Mouse (Mus musculus) adrenal gland, postnatal 14 days (tissue): ENCODE measurements around the gene Arhgdia. TPM values are rescaled to one million over a fixed set of nuclear protein-coding genes. Genes with fewer than 3 reads are reported as not detected.
A peak's percentile ranks its signal among the peaks of the same experiment; 100 is the strongest.
"Not testable (repeated sequence)": the region's sequence is repeated elsewhere in the genome, so short reads cannot be mapped to it uniquely, and the experiment has no call there.

Source experiments
- DNase-seq: peaks from one replicate; pipeline ENCODE4 v3.0.0; 2021; ENCODE audit warnings: mixed read lengths
- total RNA-seq: library from RNA; stranded (reverse); gene quantifications from 2 replicates; pipeline ENCODE4 v1.2.3, GENCODE M21; 2021

Arhgdia gene
- total RNA-seq, 1 experiment from 2014 or later = 268 TPM

DNA sequence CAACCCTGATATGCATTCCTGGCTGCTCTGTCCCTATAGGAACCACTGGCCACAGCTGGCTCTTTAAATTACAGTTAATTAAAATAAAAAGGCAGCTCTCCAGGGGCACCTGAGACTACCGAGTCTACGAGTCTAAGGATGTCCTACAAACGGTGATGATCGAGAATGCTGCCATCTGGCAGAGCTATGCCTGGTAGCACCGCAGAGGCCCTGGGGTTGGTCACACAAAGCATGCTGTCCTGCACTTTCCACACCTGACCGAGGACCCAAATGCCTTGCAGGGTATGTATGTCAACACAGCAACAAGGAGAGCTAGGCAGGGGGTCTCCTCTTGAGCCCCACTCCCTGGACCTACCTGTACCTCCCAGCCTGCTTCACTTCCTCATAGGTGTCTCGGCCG is 32.6 kb upstream of the Arhgdia start:
- no peak for DNase-seq

DNA sequence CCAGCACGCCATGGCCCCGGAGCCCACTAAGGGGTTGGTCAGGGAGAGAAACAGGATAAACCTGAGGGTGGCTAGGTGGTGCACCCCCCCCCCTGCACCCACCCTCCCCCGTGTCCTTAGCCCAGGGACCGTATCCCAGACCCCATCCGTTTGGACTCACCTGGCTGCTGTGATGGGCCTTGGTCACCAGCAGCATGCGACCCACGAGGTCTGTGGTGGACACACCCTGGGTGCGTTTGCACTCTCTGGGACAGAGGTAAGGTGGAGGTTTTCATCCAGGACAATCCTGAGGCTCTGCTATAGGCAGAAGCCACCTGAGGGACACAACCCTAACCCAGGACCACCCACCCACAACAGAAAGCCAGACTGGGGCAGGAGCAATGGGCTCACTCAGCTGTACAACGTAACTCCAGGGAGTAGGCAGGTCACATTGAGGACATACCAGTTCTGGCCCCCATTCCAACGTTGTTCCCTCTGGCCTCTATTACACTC is 32.1 kb upstream of the Arhgdia start:
- no peak for DNase-seq

DNA sequence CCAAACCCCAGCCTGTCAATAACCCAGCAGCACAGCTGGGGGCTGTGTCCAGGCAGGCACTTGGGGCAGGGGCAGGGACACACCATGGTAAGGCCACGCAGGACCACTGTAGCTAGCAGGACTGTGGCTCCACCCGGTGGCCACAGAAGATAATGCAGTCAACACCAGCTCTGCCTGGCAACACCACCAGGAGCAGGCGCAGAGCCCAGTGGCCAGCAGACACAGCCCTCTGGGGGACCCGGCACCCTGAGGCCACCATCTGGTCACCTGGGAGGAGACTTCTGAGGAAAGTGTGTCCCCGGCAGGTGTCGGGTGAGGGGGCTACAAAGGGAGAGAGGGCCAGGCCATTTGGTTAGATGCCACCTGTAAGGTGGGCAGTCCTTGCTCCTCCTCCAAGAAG is 31.3 kb upstream of the Arhgdia start:
- peak; percentile 89 for DNase-seq

DNA sequence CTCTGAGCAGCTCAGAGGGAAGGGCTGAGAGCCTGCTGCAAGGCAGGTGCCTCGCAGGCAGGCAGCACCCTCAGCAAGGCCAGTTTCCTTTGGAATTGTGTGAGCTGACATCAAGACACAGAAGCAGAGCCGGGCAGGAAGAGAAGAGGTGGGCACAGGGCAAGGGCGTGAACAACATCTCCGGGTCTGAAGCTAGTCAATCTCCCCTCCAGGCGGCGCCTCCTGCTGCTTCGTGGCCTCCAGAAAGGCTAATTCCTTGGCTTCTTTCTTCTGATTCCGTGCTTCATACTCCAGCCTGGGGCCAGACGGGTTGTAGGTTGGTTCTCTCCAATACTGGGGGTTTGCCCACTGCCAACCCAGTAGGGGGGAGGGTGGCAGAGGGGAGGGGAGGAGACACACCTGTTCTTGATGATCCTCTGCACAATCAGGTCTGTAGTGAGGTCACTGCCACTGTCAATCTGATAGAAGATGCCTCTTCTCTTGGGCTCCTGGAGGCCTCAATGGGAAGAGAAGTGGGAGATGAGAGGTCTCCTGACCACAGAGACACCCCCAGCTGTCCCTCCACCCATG is 29.1 kb upstream of the Arhgdia start:
- no peak for DNase-seq

DNA sequence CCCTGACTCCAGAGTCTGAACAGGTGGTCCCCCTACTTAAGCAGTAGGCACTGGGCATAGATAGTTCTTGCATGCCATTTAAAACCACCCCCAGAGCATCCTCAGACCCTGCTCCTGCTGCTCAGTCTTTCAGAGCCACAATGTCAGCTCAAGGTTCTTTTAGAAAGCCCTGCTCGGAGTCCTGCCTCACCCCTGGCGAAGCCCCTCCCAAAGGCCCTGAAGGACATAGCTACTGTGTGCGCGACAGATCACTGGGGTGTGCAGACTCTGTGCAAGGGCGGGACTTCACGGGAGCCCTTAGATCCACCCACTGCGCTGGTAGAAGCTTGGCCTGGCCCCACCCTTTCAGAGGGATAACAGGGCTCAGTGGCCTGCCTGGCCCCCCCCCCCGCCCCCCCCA is 27.8 kb upstream of the Arhgdia start:
- DNase-seq = peak; percentile 74

DNA sequence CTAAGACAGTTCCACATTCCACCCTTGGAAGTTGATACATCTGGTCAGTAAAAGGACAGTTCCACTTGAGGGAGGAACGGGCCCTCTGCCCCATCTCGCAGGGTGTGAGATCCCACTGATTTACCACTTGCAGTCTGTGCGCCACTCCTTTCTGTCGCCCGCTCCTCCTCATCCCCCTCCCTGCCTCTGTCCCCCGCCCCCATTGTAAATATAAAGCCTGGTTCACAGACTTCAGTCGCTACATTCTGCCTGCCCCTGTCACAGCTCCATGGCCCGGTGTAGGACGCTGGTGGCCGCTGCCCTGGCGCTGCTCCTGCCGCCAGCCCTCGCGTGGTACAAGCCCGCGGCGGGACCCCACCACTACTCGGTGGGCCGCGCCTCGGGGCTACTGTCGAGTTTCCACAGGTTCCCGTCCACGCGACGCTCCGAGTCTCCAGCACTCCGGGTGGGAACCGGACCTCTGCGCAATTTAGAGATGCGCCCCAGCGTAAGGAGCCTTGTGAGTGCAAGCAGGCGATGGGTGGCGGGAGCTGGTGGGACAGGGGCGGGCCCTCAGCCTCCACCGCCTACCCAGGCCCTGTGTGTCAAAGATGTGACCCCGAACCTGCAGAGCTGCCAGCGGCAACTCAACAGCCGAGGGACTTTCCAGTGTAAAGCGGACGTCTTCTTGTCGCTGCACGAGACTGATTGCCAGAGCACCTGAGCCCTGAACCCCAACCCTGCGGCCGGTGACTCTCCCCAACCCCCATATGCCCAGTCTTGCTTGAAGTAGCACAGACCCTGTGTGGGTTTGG is 27.0 kb upstream of the Arhgdia start, which contains the start of gene Npb:
Gene Npb, plus strand, starts transcription at position 237 of the 794 bp plus-strand sequence.
- peak; percentile 25 for DNase-seq

DNA sequence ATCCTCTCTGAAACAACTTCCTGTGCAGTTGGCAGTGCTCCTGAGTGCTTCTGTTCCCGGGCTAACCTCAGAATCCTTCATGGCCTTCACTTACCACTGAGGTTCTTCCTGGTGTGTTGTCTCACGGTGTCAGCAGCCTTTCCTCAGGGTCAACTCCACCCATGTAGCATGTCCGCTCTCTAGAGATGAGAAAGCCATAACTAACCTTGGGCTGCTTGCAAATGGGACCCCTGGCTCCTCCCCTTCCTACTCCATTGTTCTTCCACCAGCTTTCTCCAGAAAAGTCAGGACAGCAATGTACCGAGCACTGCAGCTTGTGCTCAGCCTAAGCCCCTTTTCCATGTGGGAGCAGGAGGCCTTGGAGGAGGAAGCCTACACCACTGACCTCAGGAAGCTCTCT is 25.3 kb upstream of the Arhgdia start:
- peak; percentile 47 for DNase-seq

DNA sequence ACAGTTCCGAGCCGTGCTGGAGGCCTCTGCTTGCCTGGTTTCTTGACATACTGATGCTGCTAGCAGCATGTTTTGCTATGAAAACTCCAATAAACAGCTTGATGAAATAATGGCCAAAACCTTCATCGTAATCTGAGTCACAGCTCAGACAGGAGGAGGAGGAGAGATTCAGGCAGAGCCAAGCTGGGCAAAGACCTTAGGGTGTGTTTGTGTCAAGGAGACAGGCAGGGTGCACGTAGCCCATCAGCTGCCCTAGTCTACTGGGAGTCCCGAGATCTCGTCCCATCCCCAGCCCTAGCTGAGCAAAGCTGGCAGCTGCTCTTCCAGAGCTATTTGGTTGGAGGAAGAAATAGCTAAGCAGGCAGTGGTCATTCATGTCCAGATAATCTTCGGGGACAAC is 24.2 kb upstream of the Arhgdia start:
- peak; percentile 52 for DNase-seq

DNA sequence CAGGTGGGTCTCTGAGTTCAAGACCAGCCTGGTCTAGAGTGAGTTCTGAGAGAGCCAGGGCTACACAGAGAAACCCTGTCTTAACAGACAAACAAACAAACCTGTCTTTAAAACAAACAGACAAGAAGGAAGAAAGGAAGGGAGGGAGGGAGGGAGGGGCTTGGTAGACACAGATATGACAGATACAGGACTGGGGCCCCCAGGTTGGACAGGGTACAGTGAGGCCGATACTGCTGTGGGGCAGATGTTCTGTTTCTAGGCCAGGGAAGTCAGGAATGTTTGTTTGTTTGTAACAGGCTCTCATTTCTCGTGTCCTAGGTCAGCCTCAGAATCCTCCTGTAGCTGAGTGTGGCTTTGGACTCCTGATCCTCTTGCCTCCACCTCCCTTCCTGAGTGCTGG is 22.1 kb upstream of the Arhgdia start:
- DNase-seq = no peak

DNA sequence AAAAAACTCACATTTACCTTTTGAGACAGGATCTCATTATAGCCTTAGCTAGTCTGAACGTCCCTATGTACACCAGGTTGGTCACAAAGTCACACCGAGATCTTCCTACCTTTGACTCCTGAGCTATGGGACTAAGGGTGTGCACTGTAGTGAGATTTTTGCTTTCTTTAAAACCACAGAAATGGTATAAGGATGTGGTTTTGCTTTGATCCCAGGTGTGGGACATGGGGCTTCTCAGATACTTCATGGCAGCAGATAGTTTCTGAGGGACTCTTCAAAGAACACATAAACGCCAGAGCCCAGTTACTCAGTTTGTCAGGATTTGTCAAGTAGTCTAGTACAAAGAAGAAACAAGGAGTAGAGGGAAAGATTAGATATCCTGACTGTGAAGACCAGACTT is 19.3 kb upstream of the Arhgdia start:
- no peak for DNase-seq

DNA sequence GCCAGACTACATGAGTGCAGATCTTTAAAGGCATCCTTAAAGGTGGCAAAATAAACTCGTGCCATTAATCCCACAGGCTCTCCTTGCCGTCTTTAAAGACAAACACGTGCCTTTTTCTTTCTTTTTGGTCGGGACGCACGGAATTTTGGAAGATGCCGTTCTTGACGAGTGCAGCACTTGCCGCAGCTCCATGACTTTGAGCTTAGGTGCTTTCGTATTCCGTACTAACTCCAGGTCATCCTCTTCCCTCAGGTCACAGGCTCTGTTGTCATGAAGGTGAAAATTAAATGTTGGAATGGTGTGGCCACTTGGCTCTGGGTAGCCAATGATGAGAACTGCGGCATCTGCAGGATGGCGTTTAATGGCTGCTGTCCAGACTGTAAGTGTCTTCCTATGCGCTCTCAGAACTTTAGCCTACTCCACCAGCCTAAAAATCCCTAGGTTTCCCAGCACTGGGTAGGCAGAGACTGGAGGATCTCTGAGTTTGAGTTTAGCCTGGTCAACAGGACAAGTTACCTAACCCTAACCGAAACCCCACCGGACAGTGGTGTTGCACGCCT is 17.6 kb upstream of the Arhgdia start:
- DNase-seq = no peak

DNA sequence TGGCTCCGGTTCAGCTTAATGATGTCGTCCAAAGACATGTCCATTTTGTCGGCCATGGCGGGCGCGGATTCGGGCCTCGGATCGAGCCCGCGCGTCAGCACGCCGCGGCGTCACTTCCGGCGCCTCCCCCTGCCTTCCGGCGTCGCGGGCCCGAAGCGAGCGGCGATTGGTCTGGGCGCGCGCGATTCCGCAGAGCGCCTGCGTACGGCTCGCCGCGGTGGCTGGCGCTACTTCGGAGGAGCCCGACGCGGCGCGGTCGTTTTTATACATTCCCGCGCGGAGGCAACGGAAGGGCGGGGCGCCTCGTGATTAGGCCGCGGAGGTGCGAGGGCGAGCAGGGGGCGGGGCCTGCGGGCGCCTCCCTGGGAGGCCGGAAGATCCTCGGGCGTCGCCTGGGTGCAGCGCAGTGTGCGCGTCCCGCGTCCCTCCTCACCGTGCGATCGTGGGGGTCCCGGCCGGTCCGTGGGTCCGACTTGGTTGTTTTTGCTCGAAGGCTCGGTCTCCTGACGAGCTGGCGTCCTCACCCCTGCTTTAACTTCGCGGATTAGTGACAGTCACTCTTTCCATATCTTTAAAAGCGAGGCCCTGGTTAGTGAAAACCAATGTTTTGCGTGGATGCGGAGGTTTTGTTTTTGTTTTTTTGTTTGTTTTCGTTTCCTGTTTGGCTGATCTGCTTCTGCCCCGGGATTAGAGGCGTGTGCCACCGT is 17.0 kb upstream of the Arhgdia start, which contains the start of the genes Alyref and Anapc11:
Gene Alyref, minus strand, starts transcription at position 83 of the 707 bp plus-strand sequence.
Gene Anapc11, plus strand, starts transcription at position 139 of the 707 bp plus-strand sequence.
- peak; percentile 97 for DNase-seq

DNA sequence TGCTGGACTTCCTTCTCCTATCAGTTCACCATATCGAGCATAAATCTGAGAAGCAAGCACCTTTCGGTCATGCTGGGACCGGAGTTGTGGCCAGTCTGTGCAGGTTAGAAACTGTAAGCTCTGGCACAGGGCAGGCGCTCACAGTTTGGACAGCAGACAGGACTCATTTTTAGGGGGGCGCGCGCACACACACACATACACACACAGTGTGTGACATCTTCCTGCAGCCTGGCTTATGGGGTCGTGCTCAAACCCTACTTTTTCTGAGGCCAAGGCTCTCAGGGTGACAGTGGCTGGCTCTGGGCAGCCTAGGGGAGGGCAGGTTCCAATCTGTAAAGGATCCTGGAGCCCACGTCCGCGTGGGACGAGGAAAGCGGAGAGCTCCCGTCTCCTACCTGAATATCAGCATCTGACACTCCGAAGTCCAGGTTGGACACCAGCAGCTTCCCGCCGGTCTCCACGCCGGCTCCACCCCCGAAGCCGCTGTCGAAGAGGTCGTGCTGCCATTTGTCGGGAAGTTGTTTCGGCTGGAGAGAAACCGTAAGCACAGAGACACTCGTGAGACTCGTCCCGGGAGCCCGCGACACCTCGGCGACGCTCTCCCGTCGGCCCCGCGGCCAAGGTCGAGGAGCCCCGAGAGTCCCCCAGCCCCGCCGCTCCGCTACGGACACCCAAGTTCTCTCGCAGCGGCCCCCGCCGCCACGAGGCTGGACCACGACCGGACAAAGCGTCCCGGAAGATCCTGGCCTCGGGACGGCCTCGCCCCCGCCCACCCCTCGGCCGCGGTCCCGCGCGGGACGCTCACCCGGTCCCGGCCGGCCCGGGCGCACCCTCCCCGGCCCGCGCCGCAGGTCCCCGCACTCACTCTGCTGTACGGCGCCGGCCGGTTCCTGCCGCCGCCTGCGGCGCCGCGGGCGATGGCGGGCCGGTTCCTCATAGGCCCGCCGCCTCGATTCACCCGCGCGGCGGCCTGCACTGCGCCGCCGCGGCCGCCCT is 16.1 kb upstream of the Arhgdia start:
- peak; percentile 53 for DNase-seq

DNA sequence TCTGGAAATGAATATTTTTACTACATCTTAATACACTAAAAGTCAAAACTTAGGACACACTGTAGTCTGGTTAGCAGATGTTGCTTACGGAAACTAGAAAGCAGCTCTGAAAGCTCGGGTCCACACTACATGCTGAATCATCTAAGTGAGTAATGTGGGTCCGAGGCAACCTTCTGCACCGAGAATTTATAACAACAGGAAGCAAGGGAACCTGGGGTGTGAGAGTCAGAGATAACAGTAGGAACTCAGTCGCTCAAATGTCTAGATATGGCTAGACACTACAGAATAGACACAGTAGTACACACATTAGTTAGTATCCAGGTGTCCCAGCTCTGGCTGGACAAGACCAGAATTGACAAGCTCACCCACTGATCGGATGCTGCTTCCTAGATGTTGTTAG is 7.1 kb upstream of the Arhgdia start:
- no peak for DNase-seq

DNA sequence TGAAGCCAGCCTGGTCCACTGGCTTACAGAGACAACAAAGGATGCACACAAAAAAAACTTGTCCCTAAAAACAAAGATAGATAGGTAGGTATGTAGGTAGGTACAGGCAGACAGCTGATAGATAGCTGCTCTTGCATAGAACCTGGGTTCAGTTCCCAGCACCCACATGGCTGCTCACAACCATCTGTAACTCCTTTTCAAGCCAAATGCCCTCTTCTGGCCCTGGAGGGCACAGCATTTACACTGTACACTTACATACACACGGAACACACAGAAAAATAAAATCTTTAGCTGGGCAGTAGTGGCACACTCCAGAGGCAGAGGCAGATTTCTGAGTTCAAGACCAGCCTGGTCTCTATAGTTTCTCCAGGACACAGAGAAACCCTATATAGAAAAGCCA is 2.5 kb upstream of the Arhgdia start:
- no peak for DNase-seq

DNA sequence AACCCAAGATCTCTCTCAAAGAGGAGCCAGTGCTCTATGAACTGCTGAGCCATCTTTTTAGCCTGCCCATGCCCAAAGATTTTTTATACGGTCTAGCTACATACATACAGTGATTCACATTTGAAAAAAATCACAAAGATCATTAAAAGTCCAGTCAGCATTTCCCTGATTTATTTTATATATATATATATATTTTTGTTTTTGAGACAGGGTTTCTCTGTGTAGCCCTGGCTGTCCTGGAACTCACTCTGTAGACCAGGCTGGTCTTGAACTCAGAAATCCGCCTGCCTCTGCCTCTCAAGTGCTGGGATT is 1.5 kb upstream of the Arhgdia start:
- not testable (repeated sequence) for DNase-seq

DNA sequence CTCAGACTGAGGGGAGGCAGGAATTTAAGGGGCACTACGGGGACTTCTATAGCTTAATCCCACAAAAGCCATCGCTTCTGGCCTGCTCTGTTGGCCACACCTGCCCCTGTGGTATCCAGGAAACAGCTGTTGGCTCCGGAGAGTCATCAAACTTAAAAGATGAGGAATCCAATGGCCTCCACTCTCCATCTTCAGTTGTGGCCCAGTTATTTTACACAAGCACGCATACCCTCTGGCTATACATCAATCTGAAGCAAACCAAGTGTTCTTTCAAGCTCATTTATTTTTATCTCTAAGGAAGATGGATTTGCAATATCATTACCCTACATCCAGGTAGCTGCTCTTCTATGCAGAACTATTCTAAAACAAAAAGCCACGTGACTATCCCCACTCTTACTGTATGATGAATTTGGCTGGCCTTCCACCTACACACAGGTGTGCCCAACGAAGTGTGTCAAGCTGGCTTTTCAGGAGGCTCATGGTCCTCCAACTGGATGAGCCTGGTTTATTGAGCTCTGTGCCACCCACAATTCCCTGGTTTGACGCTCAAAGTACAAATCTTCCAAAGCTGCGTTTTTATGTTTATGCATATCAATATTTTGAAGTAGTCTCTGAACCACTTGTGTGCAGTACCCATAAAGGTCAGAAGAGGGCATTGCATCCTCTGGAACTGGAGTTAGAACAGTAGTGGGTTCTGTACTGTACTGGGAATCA is 1.0 kb upstream of the Arhgdia start:
- peak; percentile 53 for DNase-seq

DNA sequence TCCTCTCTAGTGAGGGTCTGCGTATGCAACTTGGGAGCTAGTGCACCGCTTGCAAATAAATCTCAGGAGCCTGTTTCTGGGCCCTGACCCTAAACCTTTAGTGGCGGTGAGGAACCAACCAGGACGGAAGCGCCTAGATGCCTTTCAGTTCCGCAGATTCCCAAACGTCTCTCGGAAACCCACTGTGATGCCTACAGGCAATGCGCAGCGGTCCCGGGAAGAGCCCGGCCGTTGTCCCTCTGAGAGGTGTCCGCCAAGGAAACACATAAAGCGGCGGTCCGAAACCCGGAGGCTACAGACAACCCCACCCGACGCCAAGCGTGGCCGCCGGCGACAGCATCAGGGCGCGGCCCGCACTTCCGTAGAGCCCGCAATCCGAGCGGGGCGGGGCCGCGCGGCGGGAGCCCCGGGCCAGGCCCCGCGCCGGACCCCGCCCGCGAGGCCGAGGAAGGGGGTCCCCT is 523 bp downstream of the Arhgdia start:
- peak; percentile 51 for DNase-seq

DNA sequence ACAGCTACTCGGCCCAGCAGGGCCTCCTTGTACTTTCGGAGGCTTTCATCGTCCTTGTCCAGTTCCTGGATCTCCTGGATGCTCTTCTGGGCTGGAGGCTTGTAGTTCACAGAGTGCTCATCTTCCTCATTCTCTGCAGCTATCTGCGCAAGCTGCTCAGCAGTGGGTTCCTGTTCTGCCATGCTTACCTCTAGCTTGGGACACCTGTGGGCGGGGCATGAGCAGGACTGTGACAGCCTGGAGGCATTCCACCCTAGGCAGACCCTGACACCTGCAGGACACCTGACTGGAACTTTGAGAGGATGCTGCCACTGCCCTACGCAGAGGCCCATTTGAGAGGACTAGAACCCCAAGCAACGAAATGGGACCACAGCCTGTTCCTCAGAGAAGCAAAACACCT is 1.2 kb downstream of the Arhgdia start:
- DNase-seq = peak; percentile 12

DNA sequence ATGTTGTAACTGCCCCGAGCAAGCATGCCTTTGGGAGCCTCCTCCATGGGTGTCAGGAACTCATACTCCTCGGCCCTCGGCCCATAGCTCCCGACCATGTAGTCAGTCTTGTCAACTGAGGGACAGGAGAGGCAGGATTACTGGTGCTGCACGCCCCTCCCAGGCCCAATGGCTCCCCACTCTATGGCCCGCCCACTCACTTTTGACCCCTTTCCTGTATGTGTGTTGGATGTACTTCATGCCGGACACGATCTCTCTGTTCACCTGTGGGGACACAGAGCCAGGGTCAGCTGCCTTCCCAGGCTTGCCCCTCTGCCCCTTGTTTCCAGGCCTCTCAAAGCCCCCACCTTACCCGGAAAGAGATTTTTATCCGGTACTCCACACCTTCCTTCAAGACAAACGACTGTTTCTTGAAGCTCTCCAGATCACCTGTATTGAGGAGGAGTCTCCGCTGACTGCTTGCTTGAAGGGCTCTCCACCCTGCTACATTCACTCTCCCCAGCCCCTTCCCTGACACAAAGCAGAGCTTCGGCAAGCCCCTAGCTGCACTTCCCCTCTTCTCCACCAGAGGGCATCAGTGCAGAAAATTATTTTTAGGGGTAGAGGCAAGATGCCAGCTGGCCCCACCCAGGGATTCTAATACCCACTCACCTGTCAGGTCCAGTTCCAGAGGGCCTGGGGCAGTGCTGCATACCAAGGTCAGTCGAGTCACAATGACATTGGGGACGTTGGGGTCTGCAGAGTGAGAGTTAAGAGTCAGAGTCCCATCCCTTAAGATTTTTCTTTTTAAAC is 1.9 kb downstream of the Arhgdia start:
- DNase-seq = peak; percentile 81
